Mouse (Mus musculus) neural tube, embryonic 11.5 days (tissue): Measurements from ENCODE around the gene Tmem167b. TPM values are rescaled to one million over a fixed set of nuclear protein-coding genes. Genes with fewer than 3 reads are reported as not detected.

Experiments
- ATAC-seq: fragments of 200-750 bp; cut with Nextera tagmentation; 2 replicates; pipeline ENCODE4 v1.8.0; 2017; ENCODE audit warnings: moderate number of reproducible peaks, mild to moderate bottlenecking, moderate TSS enrichment, moderate library complexity; ENCODE audit not compliant: insufficient read depth, low FRiP score, low TSS enrichment
- DNase-seq: peaks from one replicate; pipeline ENCODE4 v3.0.0-alpha.2; 2015; ENCODE audit warnings: low spot score
- H3K27ac ChIP-seq: fragments of 300-500 bp; sonication (generic); 2 replicates; pipeline ENCODE4 v1.5.1; 2014; ENCODE audit warnings: low read depth, mild to moderate bottlenecking, low read length
- H3K27me3 ChIP-seq: fragments of 300-500 bp; sonication (generic); 2 replicates; pipeline ENCODE4 v1.6.1; 2014; ENCODE audit warnings: mild to moderate bottlenecking, low read length, mixed read lengths; ENCODE audit not compliant: control insufficient read depth, insufficient read depth
- H3K36me3 ChIP-seq: fragments of 300-500 bp; sonication (generic); 2 replicates; pipeline ENCODE4 v1.6.1; 2014; ENCODE audit warnings: mild to moderate bottlenecking, low read length, moderate library complexity, mixed read lengths; ENCODE audit not compliant: control insufficient read depth, insufficient read depth
- H3K4me1 ChIP-seq: fragments of 300-500 bp; sonication (generic); 2 replicates; pipeline ENCODE4 v1.6.1; 2014; ENCODE audit warnings: low read length, mixed read lengths; ENCODE audit not compliant: control insufficient read depth, insufficient read depth
- H3K4me2 ChIP-seq: fragments of 300-500 bp; sonication (generic); 2 replicates; pipeline ENCODE4 v1.6.1; 2014; ENCODE audit warnings: low read depth, mild to moderate bottlenecking, moderate library complexity
- H3K4me3 ChIP-seq: fragments of 300-500 bp; sonication (generic); 2 replicates; pipeline ENCODE4 v1.5.1; 2014; ENCODE audit warnings: low read depth, low read length
- H3K9ac ChIP-seq: fragments of 300-500 bp; sonication (generic); 2 replicates; pipeline ENCODE4 v1.6.1; 2014; ENCODE audit warnings: mild to moderate bottlenecking, low read length
- H3K9me3 ChIP-seq: fragments of 300-500 bp; sonication (generic); 2 replicates; pipeline ENCODE4 v1.6.1; 2016; ENCODE audit warnings: low read length; ENCODE audit not compliant: control insufficient read depth
- WGBS: fragments of 180-500 bp; shearing (Covaris S2); extraction: QIAGEN DNeasy Blood & Tissue Kit; methylation state at CpG from one replicate; pipeline ENCODE4 v1.1.7; 2014; 5-methylcytosine and 5-hydroxymethylcytosine counted together
- polyA plus RNA-seq: library from polyadenylated mRNA; unstranded; fragments of >200 nt; fragmentation: Nextera tagmentation; extraction: Ambion mirVana; gene quantifications from 2 replicates; pipeline ENCODE4 v1.2.1, GENCODE M21; 2014

Gene Tmem167b
- polyA plus RNA-seq, 1 experiment from 2014 or later: 56.6 TPM

DNA sequence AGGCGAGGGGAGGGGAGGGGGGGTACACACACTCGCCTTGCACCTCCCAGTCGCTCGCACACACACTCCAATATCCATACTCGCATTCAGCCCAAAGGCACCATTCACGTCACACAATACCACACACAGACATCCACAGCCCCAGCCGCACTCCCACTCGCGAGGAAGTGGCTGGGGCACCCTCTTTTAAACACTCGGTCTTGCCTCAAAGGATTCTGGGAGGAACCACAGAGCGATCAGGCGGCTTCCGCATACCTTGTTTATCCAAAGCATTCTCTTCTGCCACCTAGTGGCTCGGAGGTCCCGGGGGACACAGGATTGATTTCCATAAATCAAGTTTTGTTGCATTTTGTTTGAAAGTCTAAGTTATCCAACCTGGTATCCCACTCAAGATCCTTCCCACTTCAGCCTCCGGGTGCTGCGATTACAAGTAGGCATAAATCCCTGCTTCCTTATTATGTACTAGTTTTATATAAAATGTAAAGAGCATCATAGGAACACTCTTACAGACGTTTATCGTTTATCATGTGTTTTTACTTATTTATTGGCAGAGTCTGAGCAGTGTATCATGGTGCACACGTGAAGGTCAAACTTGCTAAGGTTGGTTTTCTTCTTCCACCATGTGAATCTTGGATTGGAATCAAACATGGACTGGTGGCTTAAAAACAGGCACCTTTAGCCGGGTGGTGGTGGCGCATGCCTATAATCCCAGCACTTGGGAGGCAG lies 7.5 kb downstream of the Tmem167b start:
- peak overlapping the region; percentile 53 for H3K4me2 ChIP-seq
- no peaks in the 10 kb centered on the region for H3K4me1 ChIP-seq
- ATAC-seq: peak; percentile 95
- peaks cover 3% of the 10 kb centered on the region; the same call in 1 of the 2 replicates for H3K36me3 ChIP-seq
- H3K4me3 ChIP-seq: peak overlapping the region; percentile 79
- H3K9me3 ChIP-seq: no peaks in the 10 kb centered on the region
- WGBS: 17% methylated on average over 22 of the region's 22 CpGs
- peak overlapping the region; percentile 87 for H3K9ac ChIP-seq
- H3K27me3 ChIP-seq: no peaks in the 10 kb centered on the region
- peak; percentile 93 for DNase-seq
- peak overlapping the region; percentile 89 for H3K27ac ChIP-seq

DNA sequence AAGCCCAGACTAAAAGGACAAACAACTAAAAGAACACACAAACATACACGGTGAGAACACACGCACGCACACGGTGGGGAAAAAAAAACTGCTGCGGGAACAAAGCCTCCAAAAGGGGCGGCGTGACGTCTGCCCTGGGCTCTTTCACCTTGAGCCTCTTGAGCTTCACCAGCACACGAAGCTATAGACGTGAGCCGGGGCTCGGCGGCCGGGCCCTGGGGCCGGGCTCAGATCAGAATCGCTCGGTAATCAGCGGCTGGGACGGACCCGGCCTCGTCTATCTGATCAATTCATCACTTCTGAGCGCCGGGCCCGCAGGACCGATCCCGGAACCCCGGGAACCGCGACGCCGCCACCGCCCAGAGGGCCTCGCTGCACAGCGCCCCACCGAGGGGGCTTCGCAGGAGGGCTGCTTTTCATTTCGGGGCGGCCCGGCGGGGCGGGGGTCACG lies 8.1 kb downstream of the Tmem167b start:
- H3K27ac ChIP-seq: peak overlapping the region; percentile 89
- peak overlapping the region; percentile 79 for H3K4me3 ChIP-seq
- under 1% methylated on average over 42 of the region's 42 CpGs for WGBS
- DNase-seq (no peak), ATAC-seq (peak; percentile 75)
- peak overlapping the region; percentile 87 for H3K9ac ChIP-seq
- no peaks in the 10 kb centered on the region for H3K9me3 ChIP-seq
- peak overlapping the region; percentile 53 for H3K4me2 ChIP-seq
- no peaks in the 10 kb centered on the region for H3K4me1 ChIP-seq
- H3K27me3 ChIP-seq: no peaks in the 10 kb centered on the region
- H3K36me3 ChIP-seq: peaks cover 3% of the 10 kb centered on the region; the same call in 1 of the 2 replicates

DNA sequence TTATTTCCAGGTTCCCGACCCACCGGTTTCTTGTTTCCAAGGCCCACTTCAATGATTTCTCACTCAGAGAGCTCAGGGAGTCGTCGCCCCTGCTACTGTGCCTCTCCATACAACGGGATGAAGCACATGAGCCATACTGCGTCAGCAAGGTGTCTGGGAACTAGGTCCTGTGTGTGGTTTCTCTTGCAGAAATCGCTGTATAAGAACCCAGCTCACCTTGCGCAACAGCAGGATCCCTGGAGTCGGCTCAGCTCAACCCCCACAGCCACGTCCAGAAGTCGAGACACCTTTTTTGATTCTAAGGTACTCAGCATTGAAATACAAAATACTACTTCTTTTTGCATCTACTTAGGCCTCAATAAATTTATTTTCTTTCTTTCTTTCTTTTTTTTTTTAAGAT lies 20.0 kb downstream of the Tmem167b start:
- H3K4me1 ChIP-seq: no peaks in the 10 kb centered on the region
- no peak overlapping the region for H3K27ac ChIP-seq
- no peaks in the 10 kb centered on the region for H3K9me3 ChIP-seq
- H3K4me3 ChIP-seq: no peak overlapping the region
- no peaks in the 10 kb centered on the region for H3K36me3 ChIP-seq
- no peak overlapping the region for H3K4me2 ChIP-seq
- no peak for ATAC-seq
- H3K9ac ChIP-seq: no peak overlapping the region
- 84% methylated on average over 11 of the region's 11 CpGs for WGBS
- no peaks in the 10 kb centered on the region for H3K27me3 ChIP-seq
- no peak for DNase-seq

DNA sequence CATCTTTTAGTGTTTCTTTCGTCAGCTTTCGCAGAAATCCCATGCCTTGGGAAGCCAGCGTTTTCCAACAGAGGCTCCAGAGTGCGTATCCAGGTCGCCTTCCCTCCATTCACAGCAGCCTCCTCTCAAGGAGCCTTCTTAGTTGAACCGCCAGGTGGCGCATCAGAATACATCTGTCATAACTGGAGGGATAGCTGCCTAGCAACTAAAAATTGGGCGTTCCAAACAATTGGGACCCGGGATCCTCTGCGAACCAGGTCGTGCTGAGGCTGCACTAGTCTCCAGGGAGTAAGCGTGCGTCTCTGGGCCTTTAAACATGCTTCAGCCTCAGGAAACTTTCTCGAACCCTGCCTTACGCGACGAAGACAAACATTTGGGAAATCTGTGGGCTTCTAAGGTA lies 25.0 kb downstream of the Tmem167b start:
- H3K4me3 ChIP-seq: no peak overlapping the region
- no peaks in the 10 kb centered on the region for H3K36me3 ChIP-seq
- H3K9me3 ChIP-seq: no peaks in the 10 kb centered on the region
- 8% methylated on average over 17 of the region's 17 CpGs for WGBS
- ATAC-seq (peak; percentile 45; the same call in 1 of the 2 replicates), DNase-seq (peak; percentile 86)
- no peak overlapping the region for H3K27ac ChIP-seq
- no peak overlapping the region for H3K9ac ChIP-seq
- H3K4me2 ChIP-seq: peak overlapping the region; percentile 30
- peaks cover 11% of the 10 kb centered on the region for H3K27me3 ChIP-seq
- no peaks in the 10 kb centered on the region for H3K4me1 ChIP-seq

DNA sequence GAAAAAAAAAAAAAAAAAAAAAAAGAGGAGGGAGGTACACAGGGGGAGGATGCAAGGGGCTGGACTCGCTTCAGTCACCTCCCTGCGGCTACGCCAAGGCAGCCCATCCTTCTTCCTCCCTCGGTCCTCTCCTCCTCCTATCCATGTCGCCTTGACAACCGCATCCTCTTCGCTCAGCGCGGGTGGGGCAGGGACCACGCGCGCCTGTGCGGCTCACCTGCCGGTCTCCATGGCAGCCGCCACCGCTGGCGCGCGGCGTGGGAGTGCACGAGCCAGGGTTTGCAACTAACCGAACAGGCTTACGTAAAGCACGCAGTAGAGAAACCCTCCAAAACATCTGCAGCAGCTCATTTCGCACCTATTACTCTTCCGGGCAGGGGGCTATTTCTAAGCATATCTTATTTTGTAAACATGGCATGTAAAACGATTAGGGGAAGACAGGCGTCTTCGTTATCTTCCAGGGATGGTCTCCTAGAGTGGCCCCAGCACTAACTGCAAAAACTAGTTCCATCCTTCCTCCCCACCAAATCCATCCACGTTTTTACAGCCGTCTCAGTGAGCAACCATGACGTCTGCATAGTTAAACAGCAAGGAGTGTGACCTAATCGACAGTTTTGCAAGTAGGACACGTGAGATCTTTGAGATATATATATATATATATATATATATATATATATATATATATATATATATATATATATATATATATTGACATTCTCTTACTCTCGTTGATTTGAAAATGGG lies 25.6 kb downstream of the Tmem167b start, which contains the start of gene 5330417C22Rik:
TSS of gene 5330417C22Rik (minus strand) at position 20 of the 744 bp plus-strand sequence.
- peak within 1 kb of the TSS; percentile 41 for H3K4me3 ChIP-seq
- H3K4me2 ChIP-seq: peak within 1 kb of the TSS; percentile 86
- ATAC-seq (peak; percentile 80), DNase-seq (peak; percentile 68)
- no peak within 1 kb of the TSS for H3K27ac ChIP-seq
- H3K36me3 ChIP-seq: no peaks in the 10 kb centered on the region
- peaks cover 11% of the 10 kb centered on the region for H3K27me3 ChIP-seq
- 2% methylated on average over 30 of the region's 35 CpGs for WGBS
- no peaks in the 10 kb centered on the region for H3K9me3 ChIP-seq
- peak within 1 kb of the TSS; percentile 52 for H3K9ac ChIP-seq
- H3K4me1 ChIP-seq: no peaks in the 10 kb centered on the region

DNA sequence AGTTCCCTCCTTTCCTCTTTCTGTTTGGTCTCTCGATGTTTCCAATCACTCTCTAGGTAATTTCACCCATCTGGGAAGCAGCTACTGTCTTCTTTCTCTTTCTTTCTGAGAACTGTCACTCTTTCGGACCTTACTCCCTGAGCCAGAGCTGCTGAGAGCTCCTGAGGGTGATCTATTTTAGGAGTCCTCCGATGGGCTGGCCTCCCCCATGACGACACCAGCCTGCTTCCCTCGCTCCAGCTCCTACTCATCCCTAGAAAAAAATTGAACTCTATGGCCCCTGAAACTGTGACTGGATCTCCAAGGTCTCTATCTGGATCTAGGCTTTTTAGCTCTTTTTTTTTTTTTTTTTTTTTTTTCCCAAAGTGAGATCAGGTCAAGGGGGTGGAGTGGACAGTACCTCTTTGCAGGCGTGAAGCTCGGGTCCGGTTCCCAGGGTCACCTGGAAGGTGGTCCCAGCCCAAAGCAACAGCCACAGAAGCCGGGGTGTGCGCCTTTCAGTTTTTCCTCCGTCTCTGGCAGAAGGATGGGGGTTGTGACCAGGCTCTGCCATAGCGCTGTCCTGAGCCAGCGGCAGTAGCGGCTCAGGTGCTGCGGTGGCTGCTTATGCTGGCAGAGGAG lies 26.3 kb downstream of the Tmem167b start:
- Histone ChIP-seq H3K4me1 (no peaks in the 10 kb centered on the region), H3K4me3 (peak overlapping the region; percentile 41), H3K36me3 (no peaks in the 10 kb centered on the region), H3K9ac (no peak overlapping the region; the same call in 1 of the 2 replicates), H3K27me3 (peaks cover 11% of the 10 kb centered on the region), H3K9me3 (no peaks in the 10 kb centered on the region), H3K4me2 (peak overlapping the region; percentile 86), H3K27ac (no peak overlapping the region)
- no peak for ATAC-seq
- DNase-seq: no peak
- WGBS: 6% methylated on average over 15 of the region's 15 CpGs

DNA sequence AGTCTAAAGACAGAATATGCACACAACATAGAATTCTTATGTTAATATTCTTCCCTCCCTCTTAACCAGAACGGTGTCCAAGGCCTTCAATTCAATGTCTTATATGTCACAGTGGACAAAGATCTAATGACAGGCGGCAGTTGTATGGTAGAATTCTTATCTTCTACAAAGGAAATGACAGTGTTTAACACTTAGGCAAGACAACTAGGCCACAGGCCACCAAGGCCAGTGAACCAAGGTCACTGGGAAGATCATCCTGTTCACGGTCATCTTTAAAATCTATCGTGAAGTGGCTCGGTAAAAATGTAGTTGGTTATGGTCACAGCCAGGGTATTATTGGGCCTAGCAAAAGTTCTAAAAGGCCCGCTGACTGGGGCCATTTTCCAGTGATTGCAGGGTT lies 28.3 kb downstream of the Tmem167b start, which contains the start of gene 1700013F07Rik:
TSS of gene 1700013F07Rik (plus strand) at position 200 of the 400 bp plus-strand sequence.
- Histone ChIP-seq H3K36me3 (no peaks in the 10 kb centered on the region), H3K9me3 (no peaks in the 10 kb centered on the region), H3K27ac (no peak within 1 kb of the TSS), H3K4me2 (no peak within 1 kb of the TSS), H3K9ac (no peak within 1 kb of the TSS), H3K4me3 (no peak within 1 kb of the TSS), H3K4me1 (no peaks in the 10 kb centered on the region), H3K27me3 (peaks cover 11% of the 10 kb centered on the region)
- WGBS: 93% methylated on average over 6 of the region's 6 CpGs
- ATAC-seq (no peak), DNase-seq (no peak)

DNA sequence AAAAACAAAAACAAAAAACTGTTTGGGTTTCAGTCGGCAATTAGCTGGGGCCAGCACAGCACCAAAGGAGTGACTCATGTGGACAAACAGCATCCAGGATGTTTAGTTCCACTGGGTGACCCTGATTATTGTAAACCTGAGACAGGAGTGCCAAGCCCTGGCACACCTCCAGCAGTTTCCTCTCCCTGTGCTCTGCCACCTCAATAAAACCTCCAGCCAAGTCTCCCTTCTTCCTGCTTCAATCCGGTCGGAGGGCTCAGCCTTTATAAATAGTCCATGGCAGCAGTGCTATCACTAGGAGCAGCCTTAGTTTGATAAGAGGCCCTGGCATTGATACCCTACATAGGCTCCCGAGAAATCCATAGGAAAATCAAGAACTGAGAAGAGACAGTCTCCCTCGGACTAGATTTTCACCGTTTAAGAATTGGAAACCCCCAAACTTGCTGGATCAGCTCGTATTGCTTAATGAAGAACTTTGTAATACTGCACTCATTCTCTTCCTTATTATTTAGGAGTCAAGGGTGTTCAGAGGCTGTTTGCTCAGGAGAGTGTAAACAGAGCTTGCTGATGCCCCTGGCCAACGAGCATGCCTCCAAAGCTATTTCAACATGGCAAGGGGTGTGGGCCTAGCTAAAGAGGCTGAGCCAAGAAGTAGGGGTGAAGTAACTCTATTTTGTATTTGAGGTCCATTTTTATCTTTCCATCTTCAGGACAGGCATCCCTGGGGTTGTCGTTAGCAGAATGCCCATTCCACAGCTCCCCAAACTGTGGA lies 29.0 kb downstream of the Tmem167b start:
- 81% methylated on average over 9 of the region's 9 CpGs for WGBS
- H3K27ac ChIP-seq: no peak overlapping the region
- H3K36me3 ChIP-seq: no peaks in the 10 kb centered on the region
- H3K27me3 ChIP-seq: peaks cover 11% of the 10 kb centered on the region
- H3K4me1 ChIP-seq: no peaks in the 10 kb centered on the region
- H3K9me3 ChIP-seq: no peaks in the 10 kb centered on the region
- DNase-seq: no peak
- ATAC-seq: no peak
- H3K4me2 ChIP-seq: no peak overlapping the region
- no peak overlapping the region for H3K9ac ChIP-seq
- no peak overlapping the region for H3K4me3 ChIP-seq
